Mouse (Mus musculus) heart, embryonic 15.5 days (tissue): ENCODE data around the gene Tfrc. TPM values are rescaled to one million over a fixed set of nuclear protein-coding genes. Genes with fewer than 3 reads are reported as not detected.

Experiments used
- ATAC-seq: fragments of 200-750 bp; cut with Nextera tagmentation; replicated peaks from 2 replicates; pipeline ENCODE4 v1.8.0; 2017; ENCODE audit warnings: low read depth, moderate TSS enrichment; ENCODE audit not compliant: insufficient number of reproducible peaks, insufficient read depth, low FRiP score
- H3K27ac ChIP-seq: fragments of 300-500 bp; sonication (generic); 2 replicates; pipeline ENCODE4 v1.5.1; 2015; ENCODE audit warnings: mild to moderate bottlenecking, inconsistent platforms
- H3K27me3 ChIP-seq: fragments of 300-500 bp; sonication (generic); 2 replicates; pipeline ENCODE4 v1.6.1; 2015; ENCODE audit warnings: inconsistent platforms
- H3K36me3 ChIP-seq: fragments of 300-500 bp; sonication (generic); 2 replicates; pipeline ENCODE4 v1.6.1; 2015; ENCODE audit warnings: mild to moderate bottlenecking, inconsistent platforms
- H3K4me1 ChIP-seq: fragments of 300-500 bp; sonication (generic); replicated peaks from 2 replicates; pipeline ENCODE4 v1.6.1; 2015; ENCODE audit warnings: inconsistent platforms
- H3K4me2 ChIP-seq: fragments of 300-500 bp; sonication (generic); 2 replicates; pipeline ENCODE4 v1.6.1; 2015; ENCODE audit warnings: inconsistent platforms, mild to moderate bottlenecking, moderate library complexity
- H3K4me3 ChIP-seq: fragments of 300-500 bp; sonication (generic); 2 replicates; pipeline ENCODE4 v1.5.1; 2015; ENCODE audit warnings: mild to moderate bottlenecking, inconsistent platforms
- H3K9ac ChIP-seq: fragments of 300-500 bp; sonication (generic); 2 replicates; pipeline ENCODE4 v1.6.1; 2015; ENCODE audit warnings: mild to moderate bottlenecking, inconsistent platforms
- H3K9me3 ChIP-seq: fragments of 300-500 bp; sonication (generic); replicated peaks from 2 replicates; pipeline ENCODE4 v1.6.1; 2016; ENCODE audit warnings: inconsistent platforms
- WGBS: fragments of 180-500 bp; shearing (Covaris S2); methylation state at CpG from one replicate; pipeline ENCODE4 v1.1.7; 2015; ENCODE audit warnings: mixed read lengths; 5-methylcytosine and 5-hydroxymethylcytosine counted together
- polyA plus RNA-seq: library from polyadenylated mRNA; unstranded; fragments of >200 nt; fragmentation: Nextera tagmentation; extraction: Ambion mirVana; gene quantifications from 2 replicates; pipeline ENCODE4 v1.2.1, GENCODE M21; 2015

Tfrc gene
- polyA plus RNA-seq, 1 experiment from 2014 or later = 34.8 TPM

DNA sequence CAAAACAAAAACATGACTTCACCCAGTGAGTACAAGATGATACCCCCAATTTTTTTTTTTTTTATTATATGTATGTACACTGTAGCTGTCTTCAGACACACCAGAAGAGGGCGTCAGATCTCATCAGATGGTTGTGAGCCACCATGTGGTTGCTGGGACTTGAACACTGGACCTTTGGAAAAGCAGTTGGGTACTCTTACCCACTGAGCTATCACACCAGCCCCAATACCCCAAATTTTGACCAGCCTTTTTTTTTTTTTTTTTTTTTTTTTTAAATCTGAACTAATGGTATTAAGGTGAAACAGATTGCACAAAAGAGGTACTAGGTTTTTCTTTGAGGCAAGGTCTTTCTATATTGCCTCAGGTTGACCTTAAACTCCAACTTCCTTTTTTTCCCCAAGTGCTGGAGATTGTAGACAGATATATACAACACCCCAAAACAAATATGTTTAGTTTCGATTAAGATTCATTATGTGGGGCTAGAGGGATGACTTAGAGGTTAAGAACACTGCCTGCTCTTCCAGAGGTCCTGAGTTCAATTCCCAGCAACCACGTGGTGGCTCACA lies 4.6 kb downstream of the Tfrc start:
- Histone ChIP-seq H3K4me2 (no peak overlapping the region), H3K9me3 (no peaks in the 10 kb centered on the region), H3K36me3 (peaks cover 33% of the 10 kb centered on the region), H3K4me3 (no peak overlapping the region), H3K4me1 (peaks cover 11% of the 10 kb centered on the region), H3K27ac (no peak overlapping the region), H3K9ac (no peak overlapping the region), H3K27me3 (no peaks in the 10 kb centered on the region)
- ATAC-seq = no peak
- 76% methylated on average over 3 of the region's 3 CpGs for WGBS

DNA sequence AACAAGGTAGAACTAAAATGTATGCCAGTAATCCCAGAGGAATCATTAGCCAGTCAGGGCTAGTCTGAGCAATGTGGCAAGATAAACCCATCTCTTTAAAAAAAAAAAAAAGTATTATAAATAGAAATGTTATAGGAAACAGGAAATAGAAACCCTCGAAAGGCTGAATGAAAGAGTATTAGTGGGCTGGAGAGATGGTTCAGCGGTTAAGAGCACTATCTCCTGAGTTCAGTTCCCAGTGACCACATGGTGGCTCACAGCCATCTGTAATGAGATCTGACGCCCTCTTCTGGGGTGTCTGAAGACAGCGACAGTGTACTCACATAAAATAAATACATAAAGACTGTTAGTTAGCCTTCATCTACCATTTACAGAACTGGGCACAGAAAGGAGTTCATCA lies 5.3 kb downstream of the Tfrc start:
- Histone ChIP-seq H3K4me1 (peaks cover 11% of the 10 kb centered on the region), H3K4me2 (no peak overlapping the region), H3K27me3 (no peaks in the 10 kb centered on the region), H3K27ac (no peak overlapping the region), H3K36me3 (peaks cover 38% of the 10 kb centered on the region), H3K9me3 (no peaks in the 10 kb centered on the region), H3K4me3 (no peak overlapping the region), H3K9ac (no peak overlapping the region)
- 51% methylated on average over 4 of the region's 4 CpGs for WGBS
- ATAC-seq = no peak

DNA sequence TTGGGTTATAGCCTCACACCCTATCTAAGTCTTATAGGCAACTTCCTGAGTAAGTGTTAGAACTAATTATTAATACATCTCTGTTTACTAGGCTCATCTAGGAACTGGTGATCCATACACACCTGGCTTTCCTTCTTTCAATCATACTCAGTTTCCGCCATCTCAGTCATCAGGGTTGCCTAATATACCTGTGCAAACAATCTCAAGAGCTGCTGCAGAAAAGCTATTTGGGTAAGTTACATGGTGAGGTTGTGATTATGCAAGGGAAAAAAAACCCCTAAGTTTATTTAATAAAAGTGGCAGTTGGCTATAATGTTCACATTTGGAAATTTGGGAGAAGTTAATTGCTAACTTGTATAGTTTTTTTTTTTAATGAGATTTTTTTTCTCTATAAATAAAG lies 10.2 kb downstream of the Tfrc start:
- Histone ChIP-seq H3K36me3 (peaks cover 80% of the 10 kb centered on the region), H3K4me2 (no peak overlapping the region), H3K27me3 (no peaks in the 10 kb centered on the region), H3K4me1 (no peaks in the 10 kb centered on the region), H3K27ac (no peak overlapping the region), H3K4me3 (no peak overlapping the region), H3K9ac (no peak overlapping the region), H3K9me3 (no peaks in the 10 kb centered on the region)
- no peak for ATAC-seq
- 96% methylated on average over 1 of the region's 1 CpGs for WGBS

DNA sequence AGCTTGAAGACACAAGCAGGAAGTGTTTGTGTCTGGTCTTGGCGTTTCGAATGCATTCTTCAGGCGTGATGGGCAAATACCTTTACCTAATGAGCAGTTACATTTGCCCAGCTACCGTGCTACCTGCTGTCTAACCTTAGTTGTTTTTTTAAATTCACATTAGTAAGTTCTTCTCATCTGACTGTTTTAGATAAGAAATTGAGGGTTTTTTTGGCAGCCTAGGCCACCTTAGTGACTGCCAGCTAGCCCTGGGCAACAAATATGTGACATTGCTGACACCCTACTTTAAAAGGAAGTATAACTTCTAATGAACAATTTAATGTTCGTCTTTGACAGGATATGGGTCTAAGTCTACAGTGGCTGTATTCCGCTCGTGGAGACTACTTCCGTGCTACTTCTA lies 19.4 kb downstream of the Tfrc start:
- Histone ChIP-seq H3K9ac (no peak overlapping the region), H3K4me2 (no peak overlapping the region), H3K4me3 (no peak overlapping the region), H3K27ac (no peak overlapping the region), H3K9me3 (no peaks in the 10 kb centered on the region), H3K4me1 (no peaks in the 10 kb centered on the region), H3K36me3 (peaks cover 79% of the 10 kb centered on the region), H3K27me3 (no peaks in the 10 kb centered on the region)
- WGBS = 87% methylated on average over 8 of the region's 8 CpGs
- ATAC-seq = no peak

DNA sequence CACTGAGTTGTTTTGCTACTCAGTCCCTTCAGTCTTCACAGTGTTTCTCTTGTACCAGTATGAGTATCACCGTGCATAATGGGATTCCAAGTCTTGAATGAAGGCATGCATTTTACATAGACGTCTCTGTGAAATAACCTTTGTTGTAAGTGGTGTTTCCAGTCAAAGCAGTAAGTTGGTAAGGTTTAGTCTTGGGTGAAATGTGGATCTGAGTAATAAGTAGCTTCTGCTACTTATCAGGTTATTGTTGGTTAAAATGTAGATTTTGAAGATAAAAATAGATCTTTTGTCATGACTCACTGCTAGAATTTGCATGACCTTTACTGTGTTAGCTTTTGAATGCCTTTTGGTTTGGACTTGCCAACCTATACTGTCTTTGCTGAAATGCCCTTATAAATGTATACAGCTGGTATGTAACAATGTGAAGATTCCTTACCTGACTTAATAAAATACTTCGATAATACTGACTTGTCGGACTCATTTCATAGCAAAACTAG lies 23.7 kb downstream of the Tfrc start:
- Histone ChIP-seq H3K9ac (no peak overlapping the region), H3K27me3 (no peaks in the 10 kb centered on the region), H3K4me2 (no peak overlapping the region), H3K27ac (no peak overlapping the region), H3K9me3 (no peaks in the 10 kb centered on the region), H3K4me3 (no peak overlapping the region), H3K4me1 (no peaks in the 10 kb centered on the region), H3K36me3 (peaks cover 44% of the 10 kb centered on the region)
- WGBS = 90% methylated on average over 4 of the region's 4 CpGs
- no peak for ATAC-seq

DNA sequence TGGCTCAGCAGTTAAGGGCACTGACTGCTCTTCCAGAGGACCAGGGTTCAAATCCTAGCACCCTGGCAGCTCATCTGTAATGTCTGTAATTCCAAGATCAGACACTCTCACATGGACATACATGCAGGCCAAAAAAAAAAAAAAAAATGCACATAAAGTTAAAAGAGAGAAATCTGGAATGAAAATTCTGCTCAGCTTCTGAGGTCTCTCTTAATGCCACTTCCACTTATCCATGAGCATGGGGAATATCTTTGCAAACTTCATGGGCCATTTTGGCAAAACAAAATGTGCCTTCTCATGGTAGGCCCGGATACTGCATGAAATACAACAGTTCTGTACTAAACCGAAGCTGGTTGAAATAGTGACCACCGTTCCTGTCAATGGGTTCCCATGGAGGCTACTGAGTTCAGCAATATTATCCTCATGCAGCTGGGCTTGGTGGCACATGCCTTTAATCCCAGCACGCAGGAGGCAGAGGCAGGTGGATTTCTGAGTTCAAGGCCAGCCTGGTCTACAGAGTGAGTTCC lies 24.8 kb downstream of the Tfrc start:
- H3K36me3 ChIP-seq = peaks cover 32% of the 10 kb centered on the region
- H3K9me3 ChIP-seq = no peaks in the 10 kb centered on the region
- peaks cover under 1% of the 10 kb centered on the region; the same call in 1 of the 2 replicates for H3K4me1 ChIP-seq
- H3K27ac ChIP-seq = no peak overlapping the region
- H3K4me3 ChIP-seq = no peak overlapping the region
- no peak overlapping the region for H3K4me2 ChIP-seq
- ATAC-seq = no peak
- 91% methylated on average over 4 of the region's 4 CpGs for WGBS
- H3K27me3 ChIP-seq = no peaks in the 10 kb centered on the region
- no peak overlapping the region for H3K9ac ChIP-seq

DNA sequence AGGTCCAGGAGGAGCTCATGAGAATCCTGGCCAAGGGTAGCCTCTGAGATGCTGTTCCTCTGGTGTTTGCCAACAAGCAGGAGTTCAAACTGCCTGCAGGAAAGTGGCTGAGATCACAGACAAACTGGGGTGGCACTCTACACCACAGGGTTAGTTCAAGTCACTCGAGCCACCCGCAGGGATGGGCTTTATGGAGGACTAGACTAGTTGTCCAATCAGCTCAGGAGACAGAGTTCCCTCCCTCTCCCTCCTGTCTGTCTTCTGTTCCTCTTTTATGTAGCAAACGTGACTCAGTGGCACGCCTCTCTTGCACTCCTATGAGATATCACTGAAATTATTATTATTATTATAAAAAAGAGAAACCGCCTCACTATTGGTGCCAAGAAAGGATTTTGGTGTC lies 25.5 kb downstream of the Tfrc start:
- no peak overlapping the region for H3K27ac ChIP-seq
- WGBS = 85% methylated on average over 5 of the region's 5 CpGs
- no peak overlapping the region for H3K4me2 ChIP-seq
- H3K36me3 ChIP-seq = peaks cover 32% of the 10 kb centered on the region
- H3K9me3 ChIP-seq = no peaks in the 10 kb centered on the region
- H3K4me3 ChIP-seq = no peak overlapping the region
- no peak overlapping the region for H3K9ac ChIP-seq
- ATAC-seq = no peak
- H3K4me1 ChIP-seq = peaks cover 4% of the 10 kb centered on the region; the same call in 1 of the 2 replicates
- no peaks in the 10 kb centered on the region for H3K27me3 ChIP-seq

DNA sequence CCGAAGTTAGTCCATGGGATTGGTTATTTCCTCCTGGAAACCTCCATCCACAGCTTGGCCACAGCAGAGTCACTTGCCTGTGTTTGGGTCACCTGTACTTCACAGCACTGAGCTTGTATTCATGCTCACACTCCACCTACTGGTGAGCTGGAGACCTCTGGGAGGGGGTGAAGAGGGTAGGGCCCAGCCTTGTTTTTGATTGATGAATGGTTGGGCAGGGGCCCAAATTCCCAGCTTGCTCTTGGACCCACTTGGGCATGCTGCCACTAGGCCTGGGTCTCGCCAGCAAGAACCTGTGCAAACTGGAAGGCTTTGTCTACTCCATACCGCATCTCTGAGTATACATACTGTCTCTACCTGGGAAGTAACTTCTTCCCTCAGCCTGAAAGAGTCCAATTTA lies 26.6 kb downstream of the Tfrc start:
- WGBS = 60% methylated on average over 3 of the region's 3 CpGs
- ATAC-seq = no peak
- no peak overlapping the region for H3K4me2 ChIP-seq

DNA sequence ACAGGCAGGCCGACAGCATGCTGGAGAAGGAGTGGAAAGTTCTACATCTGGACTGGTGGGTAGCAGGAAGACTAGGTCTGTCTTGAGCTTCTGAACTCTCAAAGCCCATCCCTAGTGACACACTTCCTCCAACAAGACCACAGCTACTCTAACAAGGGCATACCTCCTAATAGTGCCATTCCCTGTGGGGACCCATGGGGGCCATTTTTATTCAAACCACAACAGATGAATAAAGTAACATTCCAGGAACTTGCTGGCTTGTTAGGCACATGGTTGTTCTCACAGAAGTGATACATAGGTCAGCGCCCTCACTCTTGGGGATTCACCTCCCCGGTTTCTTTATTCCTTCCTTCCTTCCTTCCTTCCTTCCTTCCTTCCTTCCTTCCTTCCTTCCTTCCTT lies 27.6 kb downstream of the Tfrc start:
- WGBS = 84% methylated on average over 3 of the region's 3 CpGs
- peaks cover 10% of the 10 kb centered on the region for H3K4me1 ChIP-seq
- no peaks in the 10 kb centered on the region for H3K27me3 ChIP-seq
- no peak for ATAC-seq
- H3K4me2 ChIP-seq = no peak overlapping the region
- no peaks in the 10 kb centered on the region for H3K9me3 ChIP-seq
- no peak overlapping the region for H3K27ac ChIP-seq
- no peak overlapping the region for H3K9ac ChIP-seq
- H3K4me3 ChIP-seq = no peak overlapping the region
- H3K36me3 ChIP-seq = peaks cover 12% of the 10 kb centered on the region

More for the DNA sequence above, 26.6 kb downstream of the Tfrc start:
- peaks cover 20% of the 10 kb centered on the region for H3K36me3 ChIP-seq
- no peak overlapping the region for H3K4me3 ChIP-seq
- H3K27ac ChIP-seq = no peak overlapping the region
- H3K9me3 ChIP-seq = no peaks in the 10 kb centered on the region
- H3K4me1 ChIP-seq = peaks cover 10% of the 10 kb centered on the region
- H3K27me3 ChIP-seq = no peaks in the 10 kb centered on the region
- H3K9ac ChIP-seq = no peak overlapping the region

DNA sequence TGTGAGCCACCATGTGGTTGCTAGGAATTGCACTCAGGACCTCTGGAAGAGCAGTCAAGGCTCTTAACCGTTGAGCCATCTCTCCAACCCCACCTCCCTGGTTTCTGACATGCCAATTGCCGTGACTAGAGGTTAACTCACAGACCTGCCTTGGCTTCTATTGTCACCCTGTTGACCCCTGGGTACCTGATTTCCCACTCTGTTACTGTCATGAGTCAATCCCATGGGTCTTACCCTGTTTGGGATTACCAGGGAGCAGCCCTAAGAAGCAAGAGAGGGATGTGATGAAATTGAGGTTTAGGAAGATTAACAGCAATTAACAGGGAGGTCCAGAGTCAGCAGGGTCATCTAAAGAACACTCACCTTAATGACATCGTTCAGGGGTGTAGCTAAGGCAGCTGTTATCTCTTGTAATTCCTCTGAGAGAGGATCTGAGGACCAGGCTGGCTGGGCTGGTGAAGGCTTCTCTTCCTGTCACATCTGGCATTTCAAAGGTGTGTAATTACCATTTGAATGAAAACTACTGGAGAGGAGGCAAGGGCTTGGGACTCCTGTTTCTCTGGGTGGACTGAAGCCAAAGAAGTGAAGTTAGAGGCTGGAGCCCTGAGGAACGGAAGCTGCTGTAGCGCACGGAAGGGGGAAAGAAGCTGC lies 28.3 kb downstream of the Tfrc start:
- Histone ChIP-seq H3K9ac (no peak overlapping the region), H3K4me3 (no peak overlapping the region), H3K27me3 (no peaks in the 10 kb centered on the region), H3K4me1 (peaks cover 10% of the 10 kb centered on the region), H3K9me3 (no peaks in the 10 kb centered on the region), H3K27ac (no peak overlapping the region), H3K4me2 (no peak overlapping the region), H3K36me3 (peaks cover 10% of the 10 kb centered on the region)
- no peak for ATAC-seq
- 27% methylated on average over 6 of the region's 6 CpGs for WGBS

DNA sequence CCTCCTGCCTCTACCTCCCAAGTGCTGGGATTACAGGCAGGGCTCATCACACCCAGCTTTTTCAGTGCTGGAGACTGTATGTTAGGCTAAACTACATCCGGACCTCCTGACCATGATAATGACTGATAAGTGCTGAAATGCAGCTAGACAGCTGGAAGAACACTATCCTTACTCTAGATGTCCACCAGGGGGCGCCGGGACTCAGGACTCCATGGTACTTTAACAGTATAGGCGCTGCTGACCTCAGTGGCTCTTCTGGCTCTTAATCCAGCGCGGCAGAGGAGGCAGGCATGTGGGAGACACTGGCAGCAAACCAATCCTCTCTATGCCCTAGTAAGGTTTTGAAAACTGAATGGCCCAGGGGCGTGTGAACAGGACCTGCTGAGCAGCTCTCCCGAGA lies 29.8 kb downstream of the Tfrc start:
- H3K4me1 ChIP-seq = peaks cover 10% of the 10 kb centered on the region
- H3K27me3 ChIP-seq = no peaks in the 10 kb centered on the region
- no peak overlapping the region for H3K4me2 ChIP-seq
- no peak overlapping the region for H3K9ac ChIP-seq
- H3K27ac ChIP-seq = no peak overlapping the region
- H3K36me3 ChIP-seq = no peaks in the 10 kb centered on the region
- ATAC-seq = no peak; the same call in 1 of the 2 replicates
- H3K9me3 ChIP-seq = no peaks in the 10 kb centered on the region
- 8% methylated on average over 8 of the region's 8 CpGs for WGBS
- H3K4me3 ChIP-seq = no peak overlapping the region

DNA sequence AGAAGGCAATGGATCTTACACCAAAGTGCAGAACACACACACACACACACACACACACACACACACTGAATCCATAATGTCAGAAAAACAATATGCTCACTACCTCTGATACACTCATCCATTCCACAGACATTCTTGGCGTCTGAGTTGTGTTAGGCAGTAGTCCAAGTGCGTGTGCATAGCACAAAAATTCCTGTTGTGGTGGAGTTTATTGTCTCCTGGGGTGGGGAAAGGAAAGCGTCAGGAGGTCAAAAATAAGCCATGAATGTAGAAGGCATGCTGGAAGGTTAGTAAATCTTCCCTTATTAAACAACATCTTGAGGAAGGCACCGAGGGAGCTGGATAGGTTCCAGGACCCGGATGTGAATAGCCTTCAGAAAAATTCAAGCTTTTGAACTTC lies 31.4 kb downstream of the Tfrc start:
- Histone ChIP-seq H3K36me3 (no peaks in the 10 kb centered on the region), H3K9ac (no peak overlapping the region), H3K4me1 (peaks cover 18% of the 10 kb centered on the region), H3K4me3 (no peak overlapping the region), H3K4me2 (no peak overlapping the region), H3K27me3 (no peaks in the 10 kb centered on the region), H3K27ac (peak overlapping the region; percentile 27; the same call in 1 of the 2 replicates), H3K9me3 (no peaks in the 10 kb centered on the region)
- no peak for ATAC-seq
- WGBS = 41% methylated on average over 5 of the region's 5 CpGs
